Mouse (Mus musculus) embryo, embryonic 11.5 days (tissue): ENCODE data around the gene Gm7694.

Experiments
- DNase-seq: peaks from one replicate; pipeline ENCODE4 v3.0.0-alpha.2; 2012; ENCODE audit warnings: low read depth, low spot score

Gm7694 gene

GRCm38 (mm10) chr1:170306232-170306631 lies at the start of gene Gm7694:
TSS of gene Gm7694 (minus strand) at chr1:170306332.
- no peak for DNase-seq

- DNase-seq = no peak
Measured at GRCm38 (mm10) chr1:170353335-170353734, 47.2 kb upstream of the Gm7694 start.

GRCm38 (mm10) chr1:170351080-170351479 lies 44.9 kb upstream of the Gm7694 start:
- DNase-seq = no peak

- DNase-seq = no peak
Measured at GRCm38 (mm10) chr1:170346266-170346665, 40.1 kb upstream of the Gm7694 start.

- DNase-seq = no peak
Measured at GRCm38 (mm10) chr1:170343906-170344305, 37.8 kb upstream of the Gm7694 start.

- DNase-seq = no peak
Measured at GRCm38 (mm10) chr1:170343081-170343480, 36.9 kb upstream of the Gm7694 start.

- DNase-seq = no peak
Measured at GRCm38 (mm10) chr1:170339943-170340342, 33.8 kb upstream of the Gm7694 start.

- no peak for DNase-seq
Measured at GRCm38 (mm10) chr1:170332775-170333174, 26.6 kb upstream of the Gm7694 start.

GRCm38 (mm10) chr1:170331926-170332325 lies 25.8 kb upstream of the Gm7694 start:
- DNase-seq = no peak

GRCm38 (mm10) chr1:170325277-170325676 lies 19.1 kb upstream of the Gm7694 start:
- DNase-seq = no peak

GRCm38 (mm10) chr1:170324312-170324711 lies 18.2 kb upstream of the Gm7694 start:
- no peak for DNase-seq

- no peak for DNase-seq
Measured at GRCm38 (mm10) chr1:170323001-170323400, 16.9 kb upstream of the Gm7694 start.

GRCm38 (mm10) chr1:170322046-170322445 lies 15.9 kb upstream of the Gm7694 start:
- DNase-seq = no peak

- no peak for DNase-seq
Measured at GRCm38 (mm10) chr1:170311431-170311830, 5.3 kb upstream of the Gm7694 start.

- no peak for DNase-seq
Measured at GRCm38 (mm10) chr1:170308503-170308902, 2.4 kb upstream of the Gm7694 start, which contains the start of gene Spata46. TSS of gene Spata46 (plus strand) at chr1:170308803.

- no peak for DNase-seq
Measured at GRCm38 (mm10) chr1:170305002-170305401, 1.1 kb downstream of the Gm7694 start.

GRCm38 (mm10) chr1:170303103-170303502 lies 3.0 kb downstream of the Gm7694 start:
- DNase-seq = no peak

GRCm38 (mm10) chr1:170302456-170302855 lies 3.7 kb downstream of the Gm7694 start:
- DNase-seq = no peak

- DNase-seq = no peak
Measured at GRCm38 (mm10) chr1:170301686-170302085, 4.4 kb downstream of the Gm7694 start.

GRCm38 (mm10) chr1:170299496-170299895 lies 6.6 kb downstream of the Gm7694 start:
- DNase-seq = no peak

- no peak for DNase-seq
Measured at GRCm38 (mm10) chr1:170294786-170295570, 11.2 kb downstream of the Gm7694 start.

GRCm38 (mm10) chr1:170293257-170293656 lies 12.9 kb downstream of the Gm7694 start:
- no peak for DNase-seq

GRCm38 (mm10) chr1:170292239-170292951 lies 13.7 kb downstream of the Gm7694 start:
- DNase-seq = peak; percentile 53
